In genomic region chr4:44216797-44217442, GRCm38 (mm10) we compare ENCODE assay signal across 28 mouse cellular contexts. TPM values are rescaled to one million over a fixed set of nuclear protein-coding genes. Genes with fewer than 3 reads are reported as not detected.
DNase-seq lines count a peak whose midpoint lies in the region; ATAC-seq and TF ChIP-seq lines count a peak whose summit lies in the region.
"Had no signal": no experiment of that assay in that cellular context is flagged by ENCODE, and none has a peak within 500 bp of the region (broad histone marks: within the 10 kb centered on the region; RNA-seq: fewer than 3 reads in every experiment).

No protein-coding gene starts in this region.

- no peak overlapping the region for H3K9ac ChIP-seq in MEL (ENCODE audit: control insufficient read depth, low read depth, low read length, poor library complexity, severe bottlenecking)
- H3K9ac ChIP-seq in liver, embryonic 11.5 days (ENCODE audit: low read depth, low read length), result no peak overlapping the region
- H3K9ac ChIP-seq in liver, embryonic 16.5 days (ENCODE audit: low read depth, low read length), result no peak overlapping the region
- H3K9ac ChIP-seq: forebrain, embryonic 13.5 days; heart, embryonic 15.5 days; hindbrain, embryonic 13.5 days; midbrain, embryonic 12.5 days; neural tube, embryonic 12.5 days had no signal

- H3K79me2 ChIP-seq in MEL (ENCODE audit: control insufficient read depth, insufficient read depth, low read length, poor library complexity), result no peaks in the 10 kb centered on the region

- no peaks in the 10 kb centered on the region for H3K9me3 ChIP-seq in MEL (replicated peaks; ENCODE audit: insufficient read depth, low read length)
- H3K9me3 ChIP-seq in liver, embryonic 11.5 days (ENCODE audit: control insufficient read depth, low read length), result no peaks in the 10 kb centered on the region
- no peaks in the 10 kb centered on the region for H3K9me3 ChIP-seq in liver, embryonic 16.5 days (replicated peaks; ENCODE audit: control insufficient read depth, low read length)
- H3K9me3 ChIP-seq: forebrain, embryonic 13.5 days; heart, embryonic 15.5 days; hindbrain, embryonic 13.5 days; megakaryocyte, embryonic 14.5 days; midbrain, embryonic 12.5 days; neural tube, embryonic 12.5 days had no signal

- no peak for TF ChIP-seq RAD21 in MEL (IDR thresholded peaks at IDR 0.05; ENCODE audit: low read depth, low read length)

- TF ChIP-seq CTCF in MEL (IDR thresholded peaks at IDR 0.05 in 2 of 3, conservative IDR thresholded peaks at IDR 0.05 in 1 of 3; ENCODE audit: control insufficient read depth in 1 of 3, insufficient read depth in 1 of 3, low read depth in 2 of 3, low read length in 3 of 3, poor library complexity in 1 of 3, severe bottlenecking in 1 of 3), result no peak

- H3K4me3 ChIP-seq in MEL (ENCODE audit: control insufficient read depth in 1 of 2, insufficient read depth in 1 of 2, low read depth in 2 of 2, low read length in 2 of 2), result no peak overlapping the region
- H3K4me3 ChIP-seq in liver, embryonic 11.5 days (ENCODE audit: low read depth, low read length), result no peak overlapping the region
- no peak overlapping the region for H3K4me3 ChIP-seq in liver, embryonic 16.5 days (ENCODE audit: low read depth, low read length)
- H3K4me3 ChIP-seq: forebrain, embryonic 13.5 days; heart, embryonic 15.5 days; hindbrain, embryonic 13.5 days; left cerebral cortex, adult 2 months; megakaryocyte, embryonic 14.5 days; midbrain, embryonic 12.5 days; myocyte; neural tube, embryonic 12.5 days had no signal

- no peak for TF ChIP-seq EP300 in MEL (IDR thresholded peaks at IDR 0.05; ENCODE audit: low read depth in 1 of 2, low read length in 2 of 2)

- WGBS in liver, embryonic 11.5 days, result 42% methylated on average over 10 of the region's 10 CpGs
- WGBS in liver, embryonic 16.5 days (ENCODE audit: insufficient replicate concordance), result 30% methylated on average over 10 of the region's 10 CpGs

- H3K27me3 ChIP-seq in MEL (ENCODE audit: control insufficient read depth in 1 of 2, insufficient read depth in 2 of 2, low read length in 2 of 2), result no peaks in the 10 kb centered on the region
- no peaks in the 10 kb centered on the region for H3K27me3 ChIP-seq in liver, embryonic 11.5 days (replicated peaks; ENCODE audit: control insufficient read depth, insufficient read depth, low read length)
- no peaks in the 10 kb centered on the region for H3K27me3 ChIP-seq in liver, embryonic 16.5 days (ENCODE audit: control insufficient read depth, insufficient read depth, low read depth, low read length)
- H3K27me3 ChIP-seq: CH12.LX; forebrain, embryonic 13.5 days; heart, embryonic 15.5 days; hindbrain, embryonic 13.5 days; megakaryocyte, embryonic 14.5 days; midbrain, embryonic 12.5 days; neural tube, embryonic 12.5 days had no signal

- peak; percentile 53; the same call in 1 of the 2 replicates for ATAC-seq in liver, embryonic 11.5 days (replicated peaks; ENCODE audit: low FRiP score)
- ATAC-seq in liver, embryonic 16.5 days (ENCODE audit: low read depth), result peak; percentile 86
- ATAC-seq: forebrain, embryonic 13.5 days had no signal

- TF ChIP-seq POLR2A in MEL (IDR thresholded peaks at IDR 0.05; ENCODE audit: control insufficient read depth in 1 of 2, insufficient read depth in 1 of 2, low read depth in 1 of 2, low read length in 2 of 2, poor library complexity in 1 of 2), result no peak

- no peak overlapping the region for H3K27ac ChIP-seq in MEL (ENCODE audit: control insufficient read depth, low read depth, low read length)
- peak overlapping the region; percentile 41; the same call in 1 of the 2 replicates for H3K27ac ChIP-seq in liver, embryonic 11.5 days (ENCODE audit: low read depth, low read length)
- H3K27ac ChIP-seq in liver, embryonic 16.5 days (ENCODE audit: low read length), result peak overlapping the region; percentile 58
- H3K27ac ChIP-seq: forebrain, embryonic 13.5 days; heart, embryonic 15.5 days; hindbrain, embryonic 13.5 days; left cerebral cortex, adult 2 months; midbrain, embryonic 12.5 days; neural tube, embryonic 12.5 days had no signal

- DNase-seq in embryo, embryonic 10 days (ENCODE audit: low spot score), result peak; percentile 15
- no peak for DNase-seq in embryo, embryonic 9.5 days (ENCODE audit: extremely low spot score)
- DNase-seq in MEL (ENCODE audit: low read depth, low spot score), result peak; percentile 58
- DNase-seq in liver, embryonic 11.5 days (ENCODE audit: low spot score), result no peak
- DNase-seq in right cerebral cortex, postnatal 25 days, result no peak
- no peak for DNase-seq in left cerebral cortex, adult 11 months (ENCODE audit: low spot score)
- DNase-seq in thymus, postnatal 10 days (ENCODE audit: low spot score in 2 of 2), result no peak
- DNase-seq: adrenal gland, adult 8-10 months; cerebellum, adult 8-10 months; cerebellum, postnatal 36 days; embryo, embryonic 11 days; gastrocnemius, postnatal 10 days; kidney, adult 8-10 months; kidney, postnatal 10 days; layer of hippocampus, adult 9-11 months; left cerebral cortex, postnatal 4 days; lung, postnatal 36 days; thymus, postnatal 14 days had no signal

- no peak overlapping the region for H3K4me2 ChIP-seq in liver, embryonic 11.5 days
- H3K4me2 ChIP-seq in liver, embryonic 16.5 days (ENCODE audit: low read depth, low read length), result no peak overlapping the region
- H3K4me2 ChIP-seq: forebrain, embryonic 13.5 days; heart, embryonic 15.5 days; hindbrain, embryonic 13.5 days; midbrain, embryonic 12.5 days; neural tube, embryonic 12.5 days had no signal

- peaks cover 8 to 12% of the 10 kb centered on the region in 2 experiments; a peak in 3 of 4 replicates for H3K4me1 ChIP-seq in MEL (ENCODE audit: control insufficient read depth in 1 of 2, insufficient read depth in 2 of 2, low read length in 2 of 2)
- peaks cover 3% of the 10 kb centered on the region; the same call in 1 of the 2 replicates for H3K4me1 ChIP-seq in liver, embryonic 11.5 days (replicated peaks; ENCODE audit: control insufficient read depth, insufficient read depth, low read length)
- no peaks in the 10 kb centered on the region; the same call in 1 of the 2 replicates for H3K4me1 ChIP-seq in liver, embryonic 16.5 days (ENCODE audit: control insufficient read depth, low read depth, low read length)
- H3K4me1 ChIP-seq: forebrain, embryonic 13.5 days; heart, embryonic 15.5 days; midbrain, embryonic 12.5 days; neural tube, embryonic 12.5 days had no signal

- H3K36me3 ChIP-seq in MEL (ENCODE audit: control insufficient read depth in 1 of 2, insufficient read depth in 2 of 2, low read length in 2 of 2), result peaks cover 0 to 8% of the 10 kb centered on the region in 2 experiments; a peak in 2 of 4 replicates
- no peaks in the 10 kb centered on the region for H3K36me3 ChIP-seq in liver, embryonic 11.5 days (ENCODE audit: control insufficient read depth, insufficient read depth, low read length)
- no peaks in the 10 kb centered on the region for H3K36me3 ChIP-seq in liver, embryonic 16.5 days (ENCODE audit: control insufficient read depth, insufficient read depth)
- H3K36me3 ChIP-seq: heart, embryonic 15.5 days; hindbrain, embryonic 13.5 days; midbrain, embryonic 12.5 days; neural tube, embryonic 12.5 days had no signal

TF ChIP-seq in MEL, 35 proteins besides CTCF, POLR2A, EP300 and RAD21:
- TF ChIP-seq MYC (IDR thresholded peaks at IDR 0.05; ENCODE audit: low read depth, low read length), result no peak
- TF ChIP-seq GATA1 (IDR thresholded peaks at IDR 0.05; ENCODE audit: low read depth, low read length), result peak; percentile 87

RNA-seq across cellular contexts. Expression of gene Rnf38, which starts 16.7 kb away (rescaled TPM):
- total RNA-seq in MEL (2012; rRNA removed), result 6.8 and 7.9 TPM in 2 replicates
- 10 to 100 TPM in 1 of 2 experiments, not detected in 1; 22.8 TPM for polyA plus RNA-seq in MEL (2012; ENCODE audit: insufficient read depth in 1 of 2, insufficient read length in 2 of 2, low read depth in 1 of 2, low replicate concordance in 2 of 2, missing spikeins in 1 of 2)
- polyA plus RNA-seq in liver, embryonic 11.5 days (2014; fragmentation: Nextera tagmentation; extraction: Ambion mirVana), result 20.2 and 24.0 TPM in 2 replicates
- polyA plus RNA-seq in liver, embryonic 16.5 days (2015; fragmentation: Nextera tagmentation; extraction: Ambion mirVana), result 9.5 and 12.1 TPM in 2 replicates

Comparison
In these comparisons a context has a peak if more than half of its experiments do, and no peak if none do; other contexts are left out.
1. DNase-seq: peak in embryo, embryonic 10 days (single experiment) and MEL (single experiment); none in embryo, embryonic 9.5 days (single experiment), liver, embryonic 11.5 days (single experiment), right cerebral cortex, postnatal 25 days (single experiment), left cerebral cortex, adult 11 months (single experiment) and thymus, postnatal 10 days (0 of 2).